Mouse (Mus musculus): ENCODE measurements at regions not wholly inside any gene's neighbourhood (a gene's known extent, or its start where the extent isn't known, plus 50 kb on each side); places are given as distances from the start of the nearest gene placed in this dataset.
A peak's percentile ranks its signal among the peaks of the same experiment; 100 is the strongest.

DNA sequence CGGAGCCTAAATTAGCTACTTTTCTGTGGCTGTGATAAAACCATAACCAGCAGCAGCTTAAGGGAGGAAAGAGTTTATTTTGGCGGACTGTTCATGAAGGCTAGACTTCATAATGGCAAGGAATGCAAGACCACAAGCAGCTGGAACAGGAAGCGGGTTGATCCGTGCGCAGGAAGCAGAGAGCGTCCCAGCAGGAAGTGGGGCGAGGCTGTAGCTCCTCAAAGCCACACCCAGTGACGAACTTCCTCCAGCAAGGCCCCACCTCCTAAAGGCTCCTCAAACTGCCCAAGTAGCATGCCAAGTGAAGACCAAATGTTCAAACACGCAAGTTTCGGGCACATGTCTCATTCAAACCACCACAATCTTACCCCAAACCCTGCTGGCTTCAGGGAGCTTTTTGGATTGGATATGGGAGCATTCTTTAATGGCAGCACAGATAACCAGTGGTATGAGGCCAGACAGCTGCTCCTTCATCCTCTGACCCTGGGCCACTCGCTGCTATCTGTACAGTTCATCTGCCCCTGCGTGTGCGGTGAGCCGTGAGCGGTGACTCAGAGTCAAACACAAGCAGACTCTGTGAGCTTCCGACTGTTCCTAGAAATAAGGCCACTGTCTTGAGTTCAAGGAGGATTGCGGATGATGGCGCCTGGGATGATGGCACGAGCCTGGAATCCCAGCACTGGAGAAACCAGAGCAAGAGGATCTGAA is 109.8 kb downstream of the Kctd15 start:
- Histone ChIP-seq H3K4me3 (replicated peaks) (no peak overlapping the region), H3K4me1 (no peaks in the 10 kb centered on the region), H3K27ac (no peak overlapping the region), H3K27me3 (replicated peaks) (no peaks in the 10 kb centered on the region), H3K9ac (no peak overlapping the region), H3K4me2 (no peak overlapping the region), H3K9me3 (no peaks in the 10 kb centered on the region), H3K36me3 (no peaks in the 10 kb centered on the region)
- no peak for ATAC-seq (ENCODE audit: insufficient read depth, low FRiP score, low read depth)
- WGBS: 82% methylated on average over 19 of the region's 19 CpGs

GRCm38 (mm10) chr7:34545906-34546305 is 110.6 kb downstream of the Kctd15 start:
- Histone ChIP-seq H3K4me2 (no peak overlapping the region), H3K36me3 (no peaks in the 10 kb centered on the region), H3K27me3 (replicated peaks) (no peaks in the 10 kb centered on the region), H3K4me1 (peaks cover 4% of the 10 kb centered on the region; the same call in 1 of the 2 replicates), H3K27ac (no peak overlapping the region), H3K4me3 (replicated peaks) (no peak overlapping the region), H3K9ac (no peak overlapping the region), H3K9me3 (no peaks in the 10 kb centered on the region)
- 90% methylated on average over 11 of the region's 11 CpGs for WGBS
- ATAC-seq (ENCODE audit: insufficient read depth, low FRiP score, low read depth): no peak

DNA sequence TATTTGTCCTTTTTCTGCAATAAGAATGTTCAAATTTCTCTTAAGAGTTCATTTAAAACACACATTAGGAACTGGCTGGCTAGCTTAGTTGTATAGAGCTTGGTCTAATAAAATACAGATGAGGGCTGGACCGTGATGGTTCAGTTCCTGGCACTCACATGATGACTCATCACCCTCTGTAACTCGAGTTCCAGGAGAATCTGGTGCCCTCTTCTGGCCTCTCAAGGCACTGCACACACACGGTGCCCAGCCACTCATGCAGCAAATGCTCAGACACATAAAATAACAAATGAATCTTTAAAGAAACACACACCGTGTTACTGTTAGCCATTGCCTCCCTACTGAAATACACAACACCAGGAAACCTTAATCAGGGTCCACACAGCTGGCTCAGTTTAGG is 114.6 kb downstream of the Kctd15 start:
- H3K4me2 ChIP-seq: no peak overlapping the region
- H3K4me1 ChIP-seq: peaks cover 8% of the 10 kb centered on the region; the same call in 1 of the 2 replicates
- ATAC-seq (ENCODE audit: insufficient read depth, low FRiP score, low read depth): no peak
- no peak overlapping the region for H3K9ac ChIP-seq
- H3K27me3 ChIP-seq (replicated peaks): no peaks in the 10 kb centered on the region
- no peak overlapping the region for H3K27ac ChIP-seq
- no peaks in the 10 kb centered on the region for H3K9me3 ChIP-seq
- no peak overlapping the region for H3K4me3 ChIP-seq (replicated peaks)
- no peaks in the 10 kb centered on the region for H3K36me3 ChIP-seq
- WGBS: 83% methylated on average over 4 of the region's 4 CpGs

DNA sequence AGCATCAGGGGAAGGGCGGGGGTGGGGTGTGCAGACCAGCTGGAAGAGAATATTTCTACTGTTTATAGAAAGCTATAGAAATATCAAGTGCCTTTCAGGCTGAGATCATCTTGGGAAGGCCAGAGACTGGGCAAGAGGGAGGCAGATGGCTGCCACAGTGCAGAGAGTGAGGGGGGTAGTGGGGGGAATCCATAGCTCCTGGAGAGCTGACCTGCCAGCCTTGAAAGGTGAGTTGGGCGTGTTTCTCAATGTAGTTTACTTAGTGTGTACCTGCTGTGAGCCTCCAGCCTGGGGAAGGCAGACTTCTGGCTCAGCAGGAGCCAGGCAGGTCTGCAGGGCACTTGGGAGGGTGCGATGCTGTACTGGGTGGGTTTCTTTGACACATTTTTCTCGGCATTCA is 115.5 kb downstream of the Kctd15 start:
- no peak overlapping the region for H3K4me2 ChIP-seq
- no peak overlapping the region for H3K9ac ChIP-seq
- H3K27ac ChIP-seq: 0 out of 2 replicates have a peak overlapping the region, but pooled peaks have one; percentile 22
- no peak overlapping the region for H3K4me3 ChIP-seq (replicated peaks)
- 33% methylated on average over 4 of the region's 4 CpGs for WGBS
- H3K4me1 ChIP-seq: peaks cover 8% of the 10 kb centered on the region; the same call in 1 of the 2 replicates
- no peaks in the 10 kb centered on the region for H3K9me3 ChIP-seq
- no peaks in the 10 kb centered on the region for H3K27me3 ChIP-seq (replicated peaks)
- ATAC-seq (ENCODE audit: insufficient read depth, low FRiP score, low read depth): no peak; the same call in 1 of the 2 replicates
- no peaks in the 10 kb centered on the region for H3K36me3 ChIP-seq

DNA sequence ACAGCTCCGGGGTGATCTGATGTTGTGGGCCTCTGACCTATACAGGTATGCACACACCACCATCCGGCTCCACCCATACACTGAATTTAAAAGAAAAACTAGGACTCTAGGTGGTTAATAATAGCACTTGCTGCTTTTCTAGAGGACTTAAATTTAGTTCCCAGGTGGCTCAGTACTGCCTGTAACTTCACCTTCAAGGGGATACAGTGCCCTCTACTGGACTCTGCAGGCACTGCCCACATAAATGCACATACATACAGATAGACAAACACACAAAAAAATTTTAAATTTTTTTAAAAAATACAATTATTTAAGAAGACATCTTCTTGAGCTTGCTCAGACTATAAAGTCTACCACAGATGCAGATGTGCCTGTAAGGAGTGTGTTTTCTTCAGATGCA is 116.7 kb downstream of the Kctd15 start:
- H3K9me3 ChIP-seq: no peaks in the 10 kb centered on the region
- 88% methylated on average over 2 of the region's 2 CpGs for WGBS
- peaks cover 8% of the 10 kb centered on the region; the same call in 1 of the 2 replicates for H3K4me1 ChIP-seq
- H3K4me2 ChIP-seq: no peak overlapping the region
- no peak overlapping the region for H3K9ac ChIP-seq
- no peaks in the 10 kb centered on the region for H3K27me3 ChIP-seq (replicated peaks)
- H3K27ac ChIP-seq: no peak overlapping the region
- no peak overlapping the region for H3K4me3 ChIP-seq (replicated peaks)
- H3K36me3 ChIP-seq: no peaks in the 10 kb centered on the region
- ATAC-seq (ENCODE audit: insufficient read depth, low FRiP score, low read depth): no peak

DNA sequence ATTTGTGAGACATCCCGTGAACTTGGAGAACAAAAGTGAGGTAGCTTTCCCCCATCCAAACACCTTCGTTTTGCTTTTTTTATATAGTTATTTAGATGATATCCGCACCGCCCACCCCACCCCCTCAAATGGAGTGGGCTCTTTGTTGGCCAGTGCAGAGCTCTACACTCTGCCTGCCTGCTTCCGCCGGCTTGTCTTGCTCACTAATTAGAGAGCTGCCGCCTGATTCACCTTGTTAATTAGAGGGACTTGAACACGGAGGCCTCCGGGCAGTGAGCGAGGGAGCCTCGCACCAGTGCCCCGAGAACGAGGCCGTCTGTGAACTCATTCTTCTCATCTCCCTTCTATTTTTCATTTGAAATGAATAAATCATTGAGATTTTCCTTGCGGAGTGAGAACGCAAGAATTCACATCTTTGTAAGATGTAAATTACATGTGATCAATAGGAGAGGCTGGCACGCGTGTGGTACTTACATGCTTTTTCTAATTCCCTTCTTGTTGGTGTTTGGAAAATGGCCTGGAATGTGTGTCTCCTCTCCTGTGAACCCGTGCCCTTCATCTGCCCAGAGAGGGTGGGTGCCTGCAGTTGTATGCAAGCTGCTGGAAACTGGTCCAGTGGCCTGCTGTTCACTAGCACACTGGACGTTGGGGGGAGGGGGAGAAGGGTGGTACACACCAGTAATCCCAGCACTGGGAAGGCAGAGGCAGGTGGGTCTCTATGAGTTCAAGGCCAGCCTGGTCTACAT is 118.0 kb downstream of the Kctd15 start:
- Histone ChIP-seq H3K27me3 (replicated peaks) (no peaks in the 10 kb centered on the region), H3K4me3 (replicated peaks) (no peak overlapping the region), H3K36me3 (no peaks in the 10 kb centered on the region), H3K9ac (no peak overlapping the region), H3K27ac (no peak overlapping the region), H3K4me2 (no peak overlapping the region), H3K9me3 (no peaks in the 10 kb centered on the region), H3K4me1 (peaks cover 8% of the 10 kb centered on the region; the same call in 1 of the 2 replicates)
- WGBS: 87% methylated on average over 20 of the region's 20 CpGs
- ATAC-seq (ENCODE audit: insufficient read depth, low FRiP score, low read depth): no peak

DNA sequence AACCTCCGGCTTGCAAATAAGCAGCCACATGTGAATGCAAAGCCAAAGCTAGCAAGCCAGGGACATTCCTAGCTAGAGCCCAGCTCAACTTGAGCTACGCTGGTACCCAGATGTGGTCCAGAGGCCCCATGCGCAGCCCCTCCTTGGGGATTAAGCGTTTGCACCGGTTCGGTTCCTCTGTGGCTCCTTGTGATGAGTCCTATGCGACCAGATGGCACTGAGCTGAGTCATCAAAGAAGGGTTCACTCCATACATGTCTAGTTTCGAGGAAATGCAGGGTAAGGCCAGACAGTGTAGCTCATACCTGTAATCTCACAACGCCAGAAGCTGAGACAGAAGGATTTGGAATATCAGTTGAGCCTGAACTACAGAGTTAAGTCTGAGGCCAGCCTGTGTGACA is 119.4 kb downstream of the Kctd15 start:
- Histone ChIP-seq H3K9me3 (no peaks in the 10 kb centered on the region), H3K4me2 (no peak overlapping the region), H3K27me3 (replicated peaks) (no peaks in the 10 kb centered on the region), H3K4me3 (replicated peaks) (no peak overlapping the region), H3K4me1 (peaks cover 8% of the 10 kb centered on the region; the same call in 1 of the 2 replicates), H3K36me3 (no peaks in the 10 kb centered on the region), H3K27ac (no peak overlapping the region), H3K9ac (no peak overlapping the region)
- ATAC-seq (ENCODE audit: insufficient read depth, low FRiP score, low read depth): no peak
- 72% methylated on average over 9 of the region's 9 CpGs for WGBS

GRCm38 (mm10) chr7:34534241-34534640 is 122.3 kb downstream of the Kctd15 start:
- no peaks in the 10 kb centered on the region for H3K27me3 ChIP-seq (replicated peaks)
- no peaks in the 10 kb centered on the region for H3K4me1 ChIP-seq
- H3K4me2 ChIP-seq: no peak overlapping the region
- no peak overlapping the region for H3K4me3 ChIP-seq (replicated peaks)
- no peaks in the 10 kb centered on the region for H3K36me3 ChIP-seq
- H3K9me3 ChIP-seq: no peaks in the 10 kb centered on the region
- no peak for ATAC-seq (ENCODE audit: insufficient read depth, low FRiP score, low read depth)
- H3K9ac ChIP-seq: no peak overlapping the region
- H3K27ac ChIP-seq: no peak overlapping the region
- 68% methylated on average over 5 of the region's 5 CpGs for WGBS

GRCm38 (mm10) chr7:34531639-34532038 is 124.9 kb downstream of the Kctd15 start:
- Histone ChIP-seq H3K36me3 (no peaks in the 10 kb centered on the region), H3K27me3 (replicated peaks) (no peaks in the 10 kb centered on the region), H3K9ac (no peak overlapping the region), H3K27ac (no peak overlapping the region), H3K9me3 (no peaks in the 10 kb centered on the region), H3K4me1 (no peaks in the 10 kb centered on the region), H3K4me2 (no peak overlapping the region), H3K4me3 (replicated peaks) (no peak overlapping the region)
- ATAC-seq (ENCODE audit: insufficient read depth, low FRiP score, low read depth): no peak
- WGBS: 74% methylated on average over 3 of the region's 3 CpGs

- H3K4me3 ChIP-seq (replicated peaks): no peak overlapping the region
- 62% methylated on average over 2 of the region's 2 CpGs for WGBS
These were observed 114.7 kb upstream of the Lsm14a start for GRCm38 (mm10) chr7:34507858-34508257.

GRCm38 (mm10) chr7:34506816-34507215 is 113.7 kb upstream of the Lsm14a start:
- no peak overlapping the region for H3K4me2 ChIP-seq
- H3K27ac ChIP-seq: no peak overlapping the region
- H3K9ac ChIP-seq: no peak overlapping the region
- no peak overlapping the region for H3K4me3 ChIP-seq (replicated peaks)
- WGBS: 61% methylated on average over 4 of the region's 4 CpGs
- no peak for ATAC-seq (ENCODE audit: insufficient read depth, low FRiP score, low read depth)
- H3K4me1 ChIP-seq: no peaks in the 10 kb centered on the region
- H3K27me3 ChIP-seq (replicated peaks): no peaks in the 10 kb centered on the region
- no peaks in the 10 kb centered on the region for H3K9me3 ChIP-seq
- no peaks in the 10 kb centered on the region for H3K36me3 ChIP-seq

More at GRCm38 (mm10) chr7:34507858-34508257, 114.7 kb upstream of the Lsm14a start:
- no peaks in the 10 kb centered on the region for H3K36me3 ChIP-seq
- H3K4me1 ChIP-seq: no peaks in the 10 kb centered on the region
- H3K9ac ChIP-seq: no peak overlapping the region
- H3K27ac ChIP-seq: no peak overlapping the region
- H3K27me3 ChIP-seq (replicated peaks): no peaks in the 10 kb centered on the region
- no peak for ATAC-seq (ENCODE audit: insufficient read depth, low FRiP score, low read depth)
- H3K9me3 ChIP-seq: no peaks in the 10 kb centered on the region
- H3K4me2 ChIP-seq: no peak overlapping the region

- H3K27me3 ChIP-seq (replicated peaks): no peaks in the 10 kb centered on the region
- ATAC-seq (ENCODE audit: insufficient read depth, low FRiP score, low read depth): no peak
- 60% methylated on average over 10 of the region's 10 CpGs for WGBS
These were observed 100.8 kb upstream of the Lsm14a start for GRCm38 (mm10) chr7:34493892-34494291.

More at GRCm38 (mm10) chr7:34493892-34494291, 100.8 kb upstream of the Lsm14a start:
- no peaks in the 10 kb centered on the region for H3K4me1 ChIP-seq
- no peak overlapping the region for H3K4me2 ChIP-seq
- no peak overlapping the region for H3K4me3 ChIP-seq (replicated peaks)
- no peak overlapping the region for H3K9ac ChIP-seq
- H3K36me3 ChIP-seq: no peaks in the 10 kb centered on the region
- no peaks in the 10 kb centered on the region for H3K9me3 ChIP-seq
- H3K27ac ChIP-seq: no peak overlapping the region
